Mouse (Mus musculus): ENCODE measurements at regions not wholly inside any gene's neighbourhood (a gene's known extent, or its start where the extent isn't known, plus 50 kb on each side); places are given as distances from the start of the nearest gene placed in this dataset.

- DNase-seq: no peak
Measured at GRCm38 (mm10) chr6:81586441-81587117, 336.9 kb upstream of the Gcfc2 start.

DNA sequence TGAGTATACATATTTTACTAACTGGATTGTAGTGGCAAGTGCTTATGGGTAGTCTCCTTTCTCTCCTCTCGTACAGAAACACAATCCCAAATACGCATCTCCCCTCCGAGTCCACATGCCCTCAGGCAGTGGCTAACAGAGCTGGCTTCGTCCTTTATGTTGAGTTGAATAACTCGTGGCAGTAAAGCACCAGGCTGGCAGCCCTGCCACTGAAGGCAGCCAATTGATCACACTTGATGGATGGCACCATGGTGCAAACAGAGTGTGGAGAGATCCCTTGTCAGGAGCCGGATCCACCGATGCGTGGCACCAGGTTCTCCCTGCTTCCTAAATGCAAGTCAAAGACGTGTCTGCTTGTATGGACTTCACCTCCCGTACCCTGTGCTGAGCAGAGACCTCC, 333.7 kb upstream of the Gcfc2 start:
- DNase-seq: no peak

GRCm38 (mm10) chr6:81595926-81596325, 327.5 kb upstream of the Gcfc2 start:
- DNase-seq: no peak

- DNase-seq: no peak
Measured at GRCm38 (mm10) chr6:81608637-81609036, 314.8 kb upstream of the Gcfc2 start.

GRCm38 (mm10) chr6:81611980-81612379, 311.5 kb upstream of the Gcfc2 start:
- no peak for DNase-seq

DNA sequence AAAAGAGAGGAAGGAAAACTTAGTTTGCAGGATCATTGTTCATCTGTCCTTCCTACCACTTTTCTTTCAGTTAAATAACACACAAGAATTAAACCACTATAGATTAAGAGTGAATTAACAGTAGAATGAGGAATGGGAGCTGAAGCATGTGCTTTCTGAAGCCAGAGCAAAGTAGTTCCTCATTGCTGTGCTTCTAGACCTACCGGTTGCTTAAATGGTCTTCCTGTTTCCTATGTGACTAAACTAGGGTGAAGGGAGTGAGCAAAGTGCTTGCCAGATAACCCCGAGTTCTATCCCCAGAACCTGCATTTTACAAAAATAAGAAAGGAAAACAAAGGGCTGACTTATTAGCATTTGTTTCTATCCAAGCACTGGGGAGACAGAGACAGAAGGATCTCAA, 305.5 kb upstream of the Gcfc2 start:
- no peak for DNase-seq

DNA sequence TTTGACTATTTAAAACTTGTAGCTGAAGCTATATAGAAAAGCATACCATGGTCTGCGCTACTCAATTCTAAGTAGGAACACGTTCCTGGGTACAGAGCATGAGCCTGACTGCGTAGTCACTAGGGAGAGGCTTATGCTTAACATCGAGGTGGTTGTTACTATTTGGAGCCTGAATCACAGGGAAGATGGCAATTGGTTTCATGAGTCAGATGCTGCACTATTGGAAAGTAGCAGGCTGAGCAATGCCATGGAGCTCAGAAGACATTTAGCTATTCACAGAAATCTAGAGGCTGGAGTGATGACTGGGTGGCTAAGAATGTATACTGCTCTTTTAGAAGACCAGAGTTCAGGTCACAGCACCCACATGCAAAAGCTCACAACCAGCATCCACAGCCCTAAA, 302.4 kb upstream of the Gcfc2 start:
- DNase-seq: no peak

- no peak for DNase-seq
Measured at GRCm38 (mm10) chr6:81622714-81623113, 300.8 kb upstream of the Gcfc2 start.

GRCm38 (mm10) chr6:81625016-81625415, 298.5 kb upstream of the Gcfc2 start:
- no peak for DNase-seq

DNA sequence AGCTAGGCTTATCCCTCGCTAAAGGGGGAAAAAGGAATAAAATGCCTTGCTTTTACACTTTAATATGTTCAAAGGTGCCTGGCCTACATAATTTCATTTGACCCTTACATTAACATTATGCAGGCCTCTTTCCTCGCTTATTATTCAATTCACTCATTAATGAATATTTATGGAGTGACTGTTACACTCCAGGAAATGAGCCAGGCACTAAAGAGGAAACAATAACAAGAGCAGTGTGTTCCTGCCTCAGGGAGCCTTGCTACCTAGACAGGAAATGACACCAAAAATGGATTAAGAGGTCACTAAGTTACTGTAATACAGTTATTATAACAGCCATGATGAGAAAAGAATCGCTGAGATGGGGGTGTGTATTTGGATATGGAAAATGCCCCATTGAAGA, 289.9 kb upstream of the Gcfc2 start:
- no peak for DNase-seq

DNA sequence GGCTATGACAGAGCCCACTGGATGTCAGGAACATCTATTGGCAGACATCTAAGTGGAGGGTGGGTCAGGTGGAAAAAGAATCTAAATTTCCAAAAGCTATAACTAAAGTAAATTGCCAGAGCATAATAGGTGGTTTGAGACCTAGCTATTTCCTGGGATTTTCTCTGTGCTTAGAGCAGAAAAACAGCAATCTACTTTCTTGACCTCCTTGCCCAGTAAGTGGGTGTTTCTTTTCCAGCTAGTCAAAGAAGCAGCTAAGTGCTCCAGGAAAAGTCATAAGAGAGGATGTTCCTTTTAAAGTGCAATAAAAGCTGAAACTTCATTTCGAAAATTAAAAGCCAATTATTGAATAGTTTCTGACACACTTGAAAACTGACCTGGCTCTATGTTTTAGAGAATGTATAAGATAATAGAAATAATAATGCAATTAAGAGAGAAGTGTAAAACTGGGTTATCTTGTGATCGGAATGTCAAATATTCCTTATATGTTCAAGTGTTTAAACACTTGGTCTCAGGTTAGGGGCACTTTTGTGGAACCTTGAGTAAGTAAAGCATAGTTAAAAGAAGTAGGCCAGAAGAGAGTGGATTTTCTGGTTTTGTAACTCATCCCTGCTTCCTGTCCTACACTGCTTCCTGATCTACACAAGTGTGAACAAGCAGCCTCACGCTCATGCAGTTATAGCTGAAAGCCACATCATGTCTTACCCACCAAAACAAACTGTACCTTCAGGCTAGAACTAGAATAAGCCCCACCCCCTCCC, 275.7 kb upstream of the Gcfc2 start:
- DNase-seq: no peak

GRCm38 (mm10) chr6:81651856-81652255, 271.6 kb upstream of the Gcfc2 start:
- DNase-seq: no peak

DNA sequence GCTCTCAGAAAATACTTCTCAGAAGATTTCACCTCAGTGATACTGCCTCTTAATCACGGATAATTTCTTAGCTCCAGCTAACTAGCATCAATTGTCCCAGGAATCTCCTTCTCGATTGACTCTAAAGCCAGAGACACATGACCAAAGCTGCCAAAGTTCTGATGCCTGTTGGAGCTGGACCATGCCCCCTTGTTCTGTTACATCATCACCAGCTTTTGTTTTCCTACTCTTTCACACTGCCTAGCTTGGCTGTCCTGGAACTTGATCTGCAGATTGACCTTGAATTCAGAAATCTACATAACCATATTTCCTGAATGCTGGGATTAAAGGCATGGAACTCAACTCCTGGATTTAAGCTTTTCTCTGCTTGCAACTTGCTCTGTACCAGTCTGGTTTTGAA, 268.3 kb upstream of the Gcfc2 start:
- no peak for DNase-seq

DNA sequence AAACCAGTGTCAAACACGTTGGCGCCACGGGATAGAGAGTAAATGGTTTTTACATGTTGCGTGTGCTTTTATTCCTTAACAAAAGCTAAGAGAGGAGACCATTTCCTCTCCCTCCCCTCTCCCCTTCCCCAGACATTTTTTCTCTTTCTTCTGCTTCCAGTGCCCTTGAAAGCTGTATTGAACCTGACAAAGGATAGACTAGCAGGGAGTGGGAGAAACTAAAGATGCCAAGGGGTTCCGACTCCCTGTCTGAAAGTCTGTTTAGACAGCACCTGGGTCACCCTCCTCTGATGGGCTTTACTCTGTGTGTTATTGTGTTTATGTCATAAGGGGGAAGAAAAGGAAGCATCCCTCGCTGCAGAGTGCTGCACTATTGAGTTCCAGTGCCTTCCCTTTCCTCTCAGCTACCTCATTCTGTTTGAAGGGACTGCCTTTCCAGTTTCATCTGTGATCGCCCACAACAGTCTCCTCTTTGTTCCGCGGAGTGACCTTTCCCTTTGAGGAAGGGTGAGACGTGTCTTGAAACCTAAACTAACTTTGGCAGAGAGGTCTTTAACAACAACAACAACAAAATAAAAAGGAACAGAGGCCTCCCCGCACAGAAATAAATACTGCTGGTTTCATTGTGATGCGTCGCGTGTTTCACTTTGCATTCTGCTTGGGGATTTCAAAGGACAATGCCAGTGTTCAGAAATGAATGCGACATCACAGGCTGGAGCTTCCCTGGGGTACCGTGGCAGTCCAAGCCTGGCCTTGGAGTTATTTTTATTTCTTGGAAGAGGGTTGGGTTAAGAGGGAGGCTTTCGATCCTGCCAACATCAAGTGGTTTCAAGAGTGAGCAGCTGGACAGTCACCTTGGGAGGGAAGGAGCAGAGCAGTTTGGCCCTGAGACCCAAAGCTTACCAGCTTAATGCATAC, 262.7 kb upstream of the Gcfc2 start:
- DNase-seq: no peak

DNA sequence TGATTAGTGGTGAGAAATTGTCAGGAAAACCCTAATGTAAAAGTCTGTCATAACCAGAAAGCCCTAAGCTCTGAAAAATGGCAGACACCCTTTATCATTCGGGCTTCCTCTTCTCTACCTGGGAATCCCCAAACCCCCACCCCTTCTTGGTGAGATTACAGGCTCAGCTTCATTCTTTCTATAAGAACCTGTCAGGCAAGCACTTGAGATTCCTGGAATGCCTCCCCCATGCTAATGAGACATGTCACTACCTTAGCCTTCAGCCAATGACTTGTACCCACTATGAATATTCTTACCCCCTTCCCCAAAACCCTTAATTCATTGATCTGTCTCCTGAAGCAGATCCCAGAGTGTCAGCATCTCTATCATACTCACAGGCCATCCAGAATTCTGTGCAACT, 254.5 kb upstream of the Gcfc2 start:
- no peak for DNase-seq

DNA sequence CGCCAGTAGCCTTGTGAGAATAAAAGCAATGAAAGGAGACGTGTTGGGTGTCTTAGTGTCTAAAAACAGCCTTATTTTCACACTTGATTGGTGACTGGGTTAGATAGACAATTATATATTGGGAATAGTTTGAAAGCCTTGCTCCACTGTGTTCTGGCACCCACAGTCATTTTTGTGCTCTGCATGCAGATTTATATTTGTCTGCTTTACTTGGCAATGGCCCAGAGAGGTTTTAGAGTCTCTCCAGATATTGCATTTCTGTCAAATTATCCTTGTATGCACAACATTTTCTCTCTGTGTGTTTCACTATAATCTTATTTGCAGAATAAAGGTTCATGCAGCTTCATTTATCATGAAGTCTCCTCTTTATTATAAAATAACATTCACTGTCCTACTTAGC, 250.2 kb upstream of the Gcfc2 start:
- no peak for DNase-seq

GRCm38 (mm10) chr6:81697284-81697683, 226.2 kb upstream of the Gcfc2 start:
- no peak for DNase-seq

DNA sequence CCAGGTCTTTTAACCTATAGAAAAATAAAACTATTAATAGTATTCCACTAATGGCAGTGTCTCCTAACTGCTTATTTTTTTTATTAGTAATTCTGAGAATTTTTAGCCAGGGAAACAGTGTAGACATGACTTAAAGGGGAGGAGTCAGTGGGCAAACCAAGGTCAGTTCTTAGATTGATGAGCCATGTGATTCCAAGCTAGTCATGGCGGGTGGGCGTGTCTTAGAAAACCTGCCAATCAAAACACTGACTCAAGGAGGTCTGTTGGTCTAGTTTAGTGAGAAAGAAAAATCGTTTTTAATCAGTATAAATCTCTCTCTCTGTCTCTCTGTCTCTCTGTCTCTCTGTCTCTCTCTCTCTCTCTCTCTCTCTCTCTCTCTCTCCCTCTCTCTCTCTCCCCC, 225.3 kb upstream of the Gcfc2 start:
- no peak for DNase-seq

- no peak for DNase-seq
Measured at GRCm38 (mm10) chr6:81714867-81715266, 208.6 kb upstream of the Gcfc2 start.

DNA sequence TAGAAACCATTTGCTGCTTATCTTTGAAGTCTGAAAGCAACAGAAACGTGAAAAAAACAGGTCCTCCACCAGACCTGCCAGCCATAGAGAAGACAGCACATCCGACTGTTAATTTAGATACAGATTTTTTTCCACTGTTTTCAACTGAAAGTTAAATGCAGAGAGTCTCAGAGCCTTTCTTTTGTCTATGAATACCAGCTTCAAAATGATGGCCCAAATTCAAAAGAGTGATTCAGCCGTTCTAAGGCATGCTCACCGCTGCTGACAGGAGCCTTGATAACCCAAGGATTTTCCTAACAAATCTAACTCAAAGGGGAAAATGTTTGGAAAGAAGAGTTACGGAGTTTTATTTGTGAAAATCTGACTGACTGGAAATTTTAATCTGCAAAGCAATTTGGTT, 207.1 kb upstream of the Gcfc2 start:
- DNase-seq: no peak

GRCm38 (mm10) chr6:81724601-81725545, 198.6 kb upstream of the Gcfc2 start:
- no peak for DNase-seq

GRCm38 (mm10) chr6:81731631-81732030, 191.8 kb upstream of the Gcfc2 start:
- no peak for DNase-seq

- DNase-seq: no peak
Measured at GRCm38 (mm10) chr6:81733527-81733926, 189.9 kb upstream of the Gcfc2 start.
